Mouse (Mus musculus) testis, postnatal 10 days (tissue): ENCODE results near the gene March10.
A peak's percentile ranks its signal among the peaks of the same experiment; 100 is the strongest.

Source experiments
- DNase-seq: peaks from one replicate; pipeline ENCODE4 v3.0.0; 2021; ENCODE audit warnings: low spot score

The March10 gene

GRCm38 (mm10) chr11:105465488-105465887 is 9.0 kb upstream of the March10 start:
- DNase-seq = no peak

DNA sequence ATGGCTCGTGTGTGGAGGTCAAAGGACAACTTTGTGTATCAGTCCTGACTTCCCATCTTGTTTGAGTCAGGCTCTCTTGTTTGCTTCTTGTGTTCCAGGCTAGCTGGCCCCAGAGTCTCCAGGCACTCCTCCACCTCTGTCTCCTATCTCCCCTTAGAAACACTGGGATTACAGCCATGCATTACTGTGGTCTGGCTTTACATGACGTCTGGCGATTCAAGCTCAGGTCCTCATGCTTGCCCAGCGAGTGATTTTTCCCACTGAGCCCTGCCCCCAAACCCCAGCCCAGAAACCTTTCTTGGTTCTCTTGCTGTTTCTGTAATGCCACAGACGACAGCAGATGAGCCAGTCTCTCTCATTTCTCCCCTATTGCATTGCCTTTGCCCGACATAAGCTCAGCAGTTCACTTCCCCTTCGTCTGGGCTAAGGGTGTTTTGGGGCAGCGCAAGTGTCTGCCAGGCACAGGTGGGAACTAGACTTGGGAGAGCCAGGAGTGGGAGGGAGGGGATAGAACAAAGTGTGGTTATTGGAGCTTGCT is 8.0 kb upstream of the March10 start:
- no peak for DNase-seq

GRCm38 (mm10) chr11:105459900-105460299 is 3.4 kb upstream of the March10 start:
- peak; percentile 25 for DNase-seq

DNA sequence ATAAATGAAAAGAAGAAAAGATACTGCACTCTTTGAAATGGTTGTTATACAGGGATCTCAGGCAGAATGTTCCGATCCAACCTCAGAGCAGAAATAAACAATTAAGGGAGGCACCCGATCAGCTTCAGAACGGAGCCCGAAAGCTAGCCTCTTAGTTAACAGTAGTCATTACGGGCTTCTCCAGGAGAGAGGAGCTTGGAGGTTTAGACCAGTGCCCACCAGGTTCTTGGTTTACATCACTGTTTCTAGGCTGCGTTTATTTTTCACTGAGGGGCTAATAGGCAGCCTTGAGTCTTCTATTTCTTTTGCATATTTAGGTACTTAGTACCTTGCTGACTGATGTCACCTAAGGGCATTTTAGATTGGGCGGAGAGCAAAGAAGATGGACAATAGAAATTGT is 506 bp upstream of the March10 start:
- DNase-seq = peak; percentile 17

DNA sequence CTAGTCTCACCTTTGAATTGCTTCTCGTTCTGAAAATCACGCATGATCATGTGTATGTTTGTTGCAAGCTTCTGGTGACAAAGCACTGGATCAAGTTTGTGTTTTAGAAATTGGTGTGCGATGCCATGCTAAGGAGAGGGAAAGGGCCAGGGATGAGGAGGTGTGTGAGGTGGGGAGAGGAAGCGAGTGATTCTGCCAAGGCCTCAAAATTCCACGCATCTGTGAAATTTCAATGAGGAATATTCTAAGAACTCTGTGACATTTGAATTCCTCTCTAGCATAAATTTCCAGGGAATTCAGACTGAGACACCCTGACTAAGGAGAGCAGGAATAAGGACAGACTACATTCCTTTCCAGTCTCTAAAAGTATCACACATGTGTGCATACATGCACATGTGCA is 1.4 kb downstream of the March10 start:
- peak; percentile 19 for DNase-seq

- DNase-seq = peak; percentile 22
Observed at GRCm38 (mm10) chr11:105453084-105453483, 3.5 kb downstream of the March10 start.

GRCm38 (mm10) chr11:105452504-105452903 is 4.0 kb downstream of the March10 start:
- no peak for DNase-seq

GRCm38 (mm10) chr11:105451553-105452135 is 4.9 kb downstream of the March10 start:
- no peak for DNase-seq

- DNase-seq = no peak
Observed at GRCm38 (mm10) chr11:105449581-105450315, 6.8 kb downstream of the March10 start.

DNA sequence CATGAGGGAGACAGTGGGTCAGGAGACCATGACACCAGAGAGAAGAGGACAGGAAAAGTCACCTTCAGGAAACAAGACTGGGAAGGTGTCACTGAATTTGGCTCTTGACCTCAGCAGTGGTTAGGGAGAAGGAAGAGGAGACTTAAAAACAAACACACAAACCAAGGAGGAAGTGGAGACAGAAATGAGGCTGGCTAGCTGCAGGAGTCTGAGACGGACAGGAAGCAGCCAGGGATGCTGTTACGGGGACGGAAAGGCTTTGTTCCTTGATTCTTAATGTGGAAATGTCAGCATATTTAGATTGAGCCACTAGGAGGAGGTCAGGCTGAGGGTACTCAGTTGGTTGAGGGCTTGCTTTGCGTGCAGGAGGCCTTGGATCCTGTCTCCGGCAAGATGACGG is 8.9 kb downstream of the March10 start:
- no peak for DNase-seq

DNA sequence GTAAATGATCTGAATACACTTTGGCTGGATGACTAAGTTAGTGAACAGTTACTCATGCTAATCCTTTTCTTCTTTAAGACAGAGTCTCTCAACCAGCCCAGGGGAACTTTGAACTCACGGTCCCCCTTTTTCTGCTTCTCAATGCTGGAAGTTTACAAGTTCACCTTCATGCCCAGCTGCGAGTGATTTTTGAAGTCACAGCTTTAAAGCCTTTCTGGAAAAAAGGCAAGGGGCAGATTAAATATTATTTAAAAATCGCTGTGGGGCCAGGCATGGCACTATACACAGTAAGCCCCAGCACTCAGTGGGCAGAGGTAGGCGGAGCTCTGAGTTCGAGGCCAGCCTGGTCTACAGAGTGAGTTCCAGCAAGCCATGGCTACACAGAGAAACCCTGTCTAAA is 10.3 kb downstream of the March10 start:
- DNase-seq = no peak

GRCm38 (mm10) chr11:105445741-105446140 is 10.8 kb downstream of the March10 start:
- DNase-seq = no peak

DNA sequence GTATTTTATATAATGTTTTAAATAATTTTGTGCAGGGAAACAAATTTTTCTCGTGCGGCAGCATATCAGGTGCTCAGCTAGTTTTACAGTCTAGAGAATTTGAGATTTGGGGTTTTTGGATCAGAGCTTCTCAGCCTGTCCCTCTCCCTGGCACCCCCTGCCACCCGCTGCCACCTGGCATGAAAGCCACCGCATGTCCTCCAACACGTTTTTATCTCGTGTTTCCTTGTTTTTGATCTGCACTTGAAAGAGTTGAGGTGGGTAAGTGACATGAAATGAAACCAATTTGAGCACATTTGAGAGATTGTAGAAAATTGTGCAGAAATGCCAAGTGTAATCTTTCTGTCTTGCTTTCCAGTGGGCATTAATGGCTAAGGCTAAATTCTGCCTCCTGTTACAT is 11.6 kb downstream of the March10 start:
- no peak for DNase-seq

DNA sequence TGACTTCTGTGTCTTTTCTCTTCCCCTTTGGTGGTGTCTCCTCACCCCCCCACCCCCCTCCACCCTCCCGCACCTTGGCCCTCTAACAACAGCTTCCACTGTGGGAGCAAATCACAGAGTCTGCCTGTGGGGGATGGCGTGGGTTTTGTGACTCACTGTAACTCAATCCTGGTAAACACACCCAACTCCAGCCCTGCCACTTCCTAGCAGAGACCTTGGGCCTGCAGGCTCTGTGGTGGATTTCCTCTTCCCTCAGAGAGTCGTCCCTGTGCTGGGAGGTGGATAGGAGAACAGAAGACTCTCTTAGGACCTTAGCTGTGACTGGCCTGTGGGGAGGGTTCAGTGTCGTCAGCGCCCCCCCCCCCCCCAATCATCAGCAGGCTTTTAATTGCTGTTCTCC is 13.0 kb downstream of the March10 start:
- no peak for DNase-seq

DNA sequence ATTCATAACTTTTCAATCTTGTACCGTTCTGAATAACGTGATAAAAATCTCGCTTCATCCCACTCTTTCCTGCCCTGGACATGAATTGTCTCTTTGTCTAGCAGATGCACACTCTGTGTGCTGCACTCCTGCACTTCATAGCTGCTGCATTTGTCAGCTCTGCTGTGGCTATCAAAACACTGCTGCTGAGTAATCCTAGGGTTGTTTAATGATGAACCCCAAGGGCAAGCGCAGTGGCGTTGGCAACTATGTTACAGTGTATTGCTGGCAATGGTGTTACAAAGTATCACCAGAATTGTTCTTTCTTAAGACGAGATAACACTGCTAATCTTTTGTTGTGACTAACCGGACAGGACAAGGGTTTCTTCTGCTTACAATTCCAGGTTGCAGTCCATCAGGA is 16.7 kb downstream of the March10 start:
- no peak for DNase-seq

GRCm38 (mm10) chr11:105438907-105439306 is 17.6 kb downstream of the March10 start:
- no peak for DNase-seq

DNA sequence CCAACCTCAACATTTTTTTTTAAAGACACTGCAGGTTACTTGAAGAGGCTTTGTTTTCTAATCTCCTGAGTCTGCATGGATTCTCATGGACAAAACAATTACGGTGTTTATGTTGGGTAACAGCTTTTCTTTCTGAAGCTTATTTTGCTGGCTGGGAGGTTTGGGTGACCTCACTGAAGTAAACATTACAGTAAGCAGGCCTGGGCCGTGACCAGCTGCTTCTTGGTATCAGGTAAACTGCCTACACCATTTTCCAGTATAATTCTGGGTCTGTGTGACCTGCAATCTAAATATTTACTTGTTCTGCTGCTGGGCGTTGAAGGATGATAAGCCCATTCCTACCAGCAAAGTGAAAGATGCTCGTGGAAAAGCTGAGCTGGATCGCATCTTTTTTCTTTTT is 30.1 kb downstream of the March10 start:
- DNase-seq = no peak

DNA sequence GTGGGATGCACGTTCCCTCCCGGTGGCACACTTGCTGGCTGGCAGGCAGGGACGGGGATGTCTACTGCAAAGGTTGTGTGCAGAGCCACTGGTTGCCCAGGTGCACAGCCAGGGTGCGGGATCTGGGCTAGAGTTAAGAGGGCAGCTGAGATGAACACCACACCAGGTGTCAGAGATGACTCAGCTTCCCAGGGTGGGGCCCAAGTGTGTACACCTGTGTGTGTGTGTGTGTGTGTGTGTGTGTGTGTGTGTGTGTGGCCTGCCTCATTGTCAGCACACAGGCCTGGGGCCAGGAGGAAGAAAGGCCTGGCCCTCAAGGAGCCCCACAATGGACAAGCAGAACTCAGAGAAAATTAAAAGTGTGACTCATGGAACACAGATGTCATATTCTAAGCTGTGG is 31.9 kb downstream of the March10 start:
- DNase-seq = no peak

DNA sequence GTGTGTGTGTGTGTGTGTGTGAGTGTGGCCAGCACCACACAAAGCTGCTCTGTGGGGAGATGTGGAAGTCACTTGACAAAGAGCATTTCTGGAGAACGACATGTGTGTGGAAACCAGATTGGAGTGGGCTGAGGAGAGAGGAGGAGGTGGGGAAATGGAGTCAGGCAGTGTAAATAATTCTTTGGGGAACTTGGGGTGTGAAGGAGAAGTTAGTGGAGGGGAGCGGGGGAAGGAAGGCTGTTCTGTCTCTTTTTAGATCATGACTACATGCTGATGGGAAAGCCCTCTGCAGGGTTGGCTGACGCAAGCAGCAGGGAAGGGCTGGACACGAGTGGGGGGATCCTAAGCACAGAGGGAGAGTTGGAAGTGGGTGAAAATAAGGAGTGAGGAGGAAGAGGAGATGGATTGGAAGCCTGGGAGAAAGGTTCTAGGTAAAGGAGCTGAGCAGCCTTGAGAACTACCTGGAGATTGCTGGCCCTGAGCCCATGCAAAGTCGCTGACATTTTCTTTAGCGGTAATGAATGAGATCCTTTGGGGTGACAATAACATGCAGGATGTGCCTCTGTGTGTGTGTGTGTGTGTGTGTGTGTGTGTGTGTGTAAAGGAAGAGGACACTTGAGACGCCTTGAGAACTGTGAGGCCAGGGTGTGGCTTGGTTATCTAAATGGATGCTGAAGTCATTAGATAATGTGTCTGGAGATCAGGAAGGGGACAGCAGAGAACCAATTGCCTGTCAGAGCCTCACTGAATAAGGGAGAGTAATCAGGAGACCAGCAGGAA is 35.7 kb downstream of the March10 start:
- DNase-seq = no peak

DNA sequence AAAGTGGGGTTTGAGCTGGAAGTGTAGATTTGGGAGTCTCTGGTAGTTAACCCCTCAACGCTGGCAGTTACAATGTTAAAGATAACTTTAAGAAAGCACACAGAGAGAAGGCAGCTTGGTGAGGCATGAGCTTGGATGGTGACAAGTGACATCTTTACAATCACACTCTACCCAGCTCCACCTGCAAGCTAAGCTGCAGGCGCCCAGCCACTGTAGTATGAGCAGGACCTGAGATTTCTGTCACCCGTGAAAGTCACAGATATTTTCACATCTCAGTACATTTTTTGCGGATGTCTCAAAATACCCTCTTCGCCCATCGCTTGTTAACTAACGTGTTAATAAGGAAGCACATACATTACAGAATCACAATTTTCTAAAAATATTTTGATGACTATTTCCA is 36.6 kb downstream of the March10 start:
- DNase-seq = no peak

GRCm38 (mm10) chr11:105414009-105414408 is 42.5 kb downstream of the March10 start:
- no peak for DNase-seq

DNA sequence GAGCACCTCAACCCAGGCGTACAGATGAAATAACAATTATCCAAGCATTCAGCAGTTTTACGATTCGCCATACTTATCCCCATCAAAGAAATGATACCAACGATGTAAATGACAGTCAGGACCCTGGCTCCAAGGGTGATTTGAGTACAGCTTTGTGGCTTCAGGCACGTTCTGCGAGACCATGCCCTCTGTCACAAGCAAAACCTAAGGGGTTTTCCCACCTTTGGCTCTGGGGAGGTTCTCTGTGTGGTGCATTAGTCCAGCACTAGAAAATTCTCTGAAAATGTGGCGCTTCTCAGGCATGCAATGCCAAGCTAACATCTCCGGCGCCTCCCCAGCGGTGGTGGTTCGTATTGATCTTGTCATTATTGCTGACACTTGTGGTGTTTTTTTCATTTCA is 47.1 kb downstream of the March10 start:
- DNase-seq = peak; percentile 33

DNA sequence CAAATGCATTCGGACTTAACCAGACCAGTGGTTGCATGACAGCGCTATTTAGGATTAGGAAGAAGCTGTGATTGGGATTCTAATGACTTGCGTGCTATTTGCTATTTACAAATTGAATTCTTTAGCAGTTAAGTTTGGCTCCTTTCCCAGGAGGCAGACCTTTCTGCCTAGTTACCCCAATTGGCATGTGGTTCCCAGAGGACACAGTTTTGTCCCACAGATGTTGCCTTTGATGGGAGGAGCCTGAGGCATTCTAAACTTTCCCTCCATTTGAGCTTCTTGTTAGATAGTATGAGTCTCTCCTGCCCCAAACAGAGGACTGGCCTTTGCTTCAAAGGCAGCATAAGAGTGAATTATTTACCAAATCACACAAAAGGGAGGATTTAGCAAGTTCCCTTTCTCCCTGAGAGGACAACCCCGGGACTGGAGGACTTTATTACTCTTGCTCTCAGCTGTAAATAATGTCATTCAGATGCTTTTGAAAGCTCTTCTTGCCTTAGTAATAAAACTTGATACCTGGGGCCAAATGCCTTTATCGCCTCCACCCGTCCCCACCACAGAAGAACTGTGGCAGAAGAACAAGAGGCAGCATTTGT is 48.6 kb downstream of the March10 start:
- DNase-seq = no peak
